Mouse (Mus musculus) midbrain, embryonic 12.5 days (tissue): Measurements from ENCODE around the gene Crip2. TPM values are rescaled to one million over a fixed set of nuclear protein-coding genes. Genes with fewer than 3 reads are reported as not detected.

Source experiments
- ATAC-seq: fragments of 200-750 bp; cut with Nextera tagmentation; 2 replicates; pipeline ENCODE4 v1.8.0; 2017; ENCODE audit warnings: low read depth, moderate TSS enrichment, moderate library complexity; ENCODE audit not compliant: low FRiP score
- H3K27ac ChIP-seq: fragments of 300-500 bp; sonication (generic); replicated peaks from 2 replicates; pipeline ENCODE4 v1.5.1; 2016; ENCODE audit warnings: mild to moderate bottlenecking
- H3K27me3 ChIP-seq: fragments of 300-500 bp; sonication (generic); 2 replicates; pipeline ENCODE4 v1.6.1; 2016; ENCODE audit warnings: mild to moderate bottlenecking
- H3K36me3 ChIP-seq: fragments of 300-500 bp; sonication (generic); 2 replicates; pipeline ENCODE4 v1.6.1; 2016
- H3K4me1 ChIP-seq: fragments of 300-500 bp; sonication (generic); 2 replicates; pipeline ENCODE4 v1.6.1; 2016
- H3K4me2 ChIP-seq: fragments of 300-500 bp; sonication (generic); replicated peaks from 2 replicates; pipeline ENCODE4 v1.6.1; 2016; ENCODE audit warnings: mild to moderate bottlenecking, moderate library complexity
- H3K4me3 ChIP-seq: fragments of 300-500 bp; sonication (generic); 2 replicates; pipeline ENCODE4 v1.5.1; 2016; ENCODE audit warnings: mild to moderate bottlenecking
- H3K9ac ChIP-seq: fragments of 300-500 bp; sonication (generic); replicated peaks from 2 replicates; pipeline ENCODE4 v1.6.1; 2016; ENCODE audit warnings: mild to moderate bottlenecking, moderate library complexity
- H3K9me3 ChIP-seq: fragments of 300-500 bp; sonication (generic); 2 replicates; pipeline ENCODE4 v1.6.1; 2016; ENCODE audit warnings: mild to moderate bottlenecking
- WGBS: fragments of 180-500 bp; shearing (Covaris S2); methylation state at CpG from one replicate; pipeline ENCODE4 v1.1.7; 2016; 5-methylcytosine and 5-hydroxymethylcytosine counted together
- polyA plus RNA-seq: library from polyadenylated mRNA; unstranded; fragments of >200 nt; fragmentation: Nextera tagmentation; extraction: Ambion mirVana; gene quantifications from 2 replicates; pipeline ENCODE4 v1.2.1, GENCODE M21; 2016

Gene Crip2
- polyA plus RNA-seq, 1 experiment from 2014 or later: 257 TPM

DNA sequence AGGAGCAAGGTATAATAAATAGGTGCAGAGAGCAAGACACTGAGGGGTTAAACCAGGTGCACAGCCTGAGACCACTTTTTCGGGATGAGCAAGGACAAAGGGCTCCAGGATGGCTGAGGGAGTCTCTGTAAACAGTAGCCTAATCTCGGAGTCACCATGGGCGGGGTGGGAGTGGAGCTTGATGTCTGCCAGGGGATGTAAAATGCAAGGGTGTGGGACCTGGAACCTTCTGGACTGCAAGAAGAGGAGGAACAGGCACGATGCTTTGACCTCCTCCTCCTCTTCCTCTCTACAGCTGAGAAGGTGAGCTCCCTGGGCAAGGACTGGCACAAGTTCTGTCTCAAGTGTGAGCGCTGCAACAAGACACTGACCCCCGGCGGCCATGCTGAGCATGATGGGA, 3.1 kb downstream of the Crip2 start:
- peak overlapping the region; percentile 65 for H3K4me2 ChIP-seq
- peaks cover 34% of the 10 kb centered on the region for H3K27me3 ChIP-seq
- WGBS: 71% methylated on average over 7 of the region's 7 CpGs
- H3K4me3 ChIP-seq: peak overlapping the region; percentile 72; the same call in 1 of the 2 replicates
- peaks cover 32% of the 10 kb centered on the region for H3K36me3 ChIP-seq
- H3K9me3 ChIP-seq: no peaks in the 10 kb centered on the region
- H3K4me1 ChIP-seq: peaks cover 53% of the 10 kb centered on the region
- peak overlapping the region; percentile 78 for H3K9ac ChIP-seq
- ATAC-seq: no peak
- peak overlapping the region; percentile 52; the same call in 1 of the 2 replicates for H3K27ac ChIP-seq

DNA sequence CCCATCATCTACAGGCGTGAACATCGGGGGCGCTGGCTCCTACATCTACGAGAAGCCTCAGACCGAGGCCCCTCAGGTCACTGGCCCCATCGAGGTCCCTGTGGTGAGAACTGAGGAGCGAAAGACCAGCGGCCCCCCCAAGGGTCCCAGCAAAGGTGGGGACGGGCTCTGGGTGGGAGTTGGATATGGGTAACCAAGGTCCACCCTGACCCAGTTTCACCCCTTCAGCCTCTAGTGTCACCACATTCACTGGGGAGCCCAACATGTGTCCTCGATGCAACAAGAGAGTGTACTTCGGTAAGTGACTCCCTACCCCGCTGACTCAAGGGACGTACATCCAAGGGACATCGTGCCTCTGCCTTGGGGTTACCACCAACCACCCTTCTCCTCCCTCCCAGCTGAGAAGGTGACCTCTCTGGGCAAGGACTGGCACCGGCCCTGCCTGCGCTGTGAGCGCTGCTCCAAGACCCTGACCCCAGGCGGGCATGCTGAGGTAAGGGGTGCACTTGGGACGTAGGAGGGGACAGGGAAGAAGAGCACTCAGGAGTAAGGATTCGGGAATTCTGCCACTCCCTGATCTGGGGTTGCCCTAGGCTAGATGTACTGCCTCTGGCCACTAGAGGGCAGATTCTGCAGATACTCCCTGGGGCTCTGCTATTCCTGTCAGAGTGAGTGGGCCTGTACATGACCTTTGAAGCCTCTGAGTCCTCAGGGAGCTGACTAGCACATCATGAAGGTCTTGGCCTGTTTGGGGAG, 4.1 kb downstream of the Crip2 start:
- Histone ChIP-seq H3K4me3 (no peak overlapping the region), H3K4me1 (peaks cover 51% of the 10 kb centered on the region)

DNA sequence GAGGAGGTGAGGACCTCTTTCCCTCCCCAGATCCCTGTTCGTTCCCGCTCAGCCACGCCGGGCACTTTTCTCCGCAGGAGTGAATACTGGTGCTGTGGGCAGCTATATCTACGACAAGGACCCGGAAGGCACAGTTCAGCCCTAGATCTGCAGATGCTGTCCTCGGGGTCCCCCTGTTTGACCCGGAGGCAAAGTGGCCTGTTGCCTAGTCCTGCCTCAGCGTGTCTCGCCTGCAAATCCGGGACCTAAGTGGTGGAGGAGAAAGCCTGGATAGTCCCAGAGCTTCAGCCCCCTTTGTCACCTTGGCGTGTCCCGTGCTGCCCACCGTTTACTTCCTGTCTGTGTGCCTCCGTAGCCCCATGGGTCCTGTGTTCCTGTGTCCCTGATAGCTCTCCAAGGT, 4.8 kb downstream of the Crip2 start:
- 91% methylated on average over 16 of the region's 16 CpGs for WGBS
- ATAC-seq: no peak
- Histone ChIP-seq H3K4me1 (peaks cover 47% of the 10 kb centered on the region), H3K36me3 (peaks cover 25% of the 10 kb centered on the region), H3K9ac (no peak overlapping the region), H3K9me3 (no peaks in the 10 kb centered on the region), H3K4me2 (no peak overlapping the region), H3K27me3 (peaks cover 50% of the 10 kb centered on the region), H3K27ac (no peak overlapping the region), H3K4me3 (no peak overlapping the region)

More for the DNA sequence above, 4.1 kb downstream of the Crip2 start:
- Histone ChIP-seq H3K27me3 (peaks cover 43% of the 10 kb centered on the region), H3K4me2 (no peak overlapping the region), H3K9ac (no peak overlapping the region), H3K27ac (no peak overlapping the region), H3K9me3 (no peaks in the 10 kb centered on the region), H3K36me3 (peaks cover 25% of the 10 kb centered on the region)
- no peak for ATAC-seq
- 80% methylated on average over 20 of the region's 20 CpGs for WGBS

DNA sequence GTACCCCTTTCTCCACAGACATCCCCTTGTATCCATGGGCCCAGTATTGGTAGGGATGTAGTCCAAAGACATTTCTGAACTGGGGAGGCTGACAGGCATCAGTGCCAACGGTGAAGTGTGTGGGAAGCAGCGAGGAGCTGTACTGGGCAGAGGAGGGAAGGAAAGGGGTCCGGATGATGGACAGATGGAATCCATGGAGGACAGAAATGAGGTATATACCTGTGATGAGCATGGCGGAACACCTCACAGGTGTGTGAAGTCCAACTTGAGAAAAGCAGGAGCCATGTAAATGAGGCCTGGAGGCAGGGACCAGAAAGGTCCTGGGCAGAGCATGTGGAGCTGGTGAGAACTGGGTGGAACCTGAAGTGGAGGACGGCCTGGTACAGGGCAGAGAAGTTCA, 5.6 kb downstream of the Crip2 start:
- H3K27ac ChIP-seq: no peak overlapping the region
- H3K4me2 ChIP-seq: no peak overlapping the region
- peaks cover 56% of the 10 kb centered on the region for H3K27me3 ChIP-seq
- H3K4me3 ChIP-seq: no peak overlapping the region
- no peak overlapping the region for H3K9ac ChIP-seq
- no peak for ATAC-seq
- peaks cover 25% of the 10 kb centered on the region for H3K36me3 ChIP-seq
- no peaks in the 10 kb centered on the region for H3K9me3 ChIP-seq
- 88% methylated on average over 5 of the region's 5 CpGs for WGBS
- peaks cover 47% of the 10 kb centered on the region for H3K4me1 ChIP-seq

DNA sequence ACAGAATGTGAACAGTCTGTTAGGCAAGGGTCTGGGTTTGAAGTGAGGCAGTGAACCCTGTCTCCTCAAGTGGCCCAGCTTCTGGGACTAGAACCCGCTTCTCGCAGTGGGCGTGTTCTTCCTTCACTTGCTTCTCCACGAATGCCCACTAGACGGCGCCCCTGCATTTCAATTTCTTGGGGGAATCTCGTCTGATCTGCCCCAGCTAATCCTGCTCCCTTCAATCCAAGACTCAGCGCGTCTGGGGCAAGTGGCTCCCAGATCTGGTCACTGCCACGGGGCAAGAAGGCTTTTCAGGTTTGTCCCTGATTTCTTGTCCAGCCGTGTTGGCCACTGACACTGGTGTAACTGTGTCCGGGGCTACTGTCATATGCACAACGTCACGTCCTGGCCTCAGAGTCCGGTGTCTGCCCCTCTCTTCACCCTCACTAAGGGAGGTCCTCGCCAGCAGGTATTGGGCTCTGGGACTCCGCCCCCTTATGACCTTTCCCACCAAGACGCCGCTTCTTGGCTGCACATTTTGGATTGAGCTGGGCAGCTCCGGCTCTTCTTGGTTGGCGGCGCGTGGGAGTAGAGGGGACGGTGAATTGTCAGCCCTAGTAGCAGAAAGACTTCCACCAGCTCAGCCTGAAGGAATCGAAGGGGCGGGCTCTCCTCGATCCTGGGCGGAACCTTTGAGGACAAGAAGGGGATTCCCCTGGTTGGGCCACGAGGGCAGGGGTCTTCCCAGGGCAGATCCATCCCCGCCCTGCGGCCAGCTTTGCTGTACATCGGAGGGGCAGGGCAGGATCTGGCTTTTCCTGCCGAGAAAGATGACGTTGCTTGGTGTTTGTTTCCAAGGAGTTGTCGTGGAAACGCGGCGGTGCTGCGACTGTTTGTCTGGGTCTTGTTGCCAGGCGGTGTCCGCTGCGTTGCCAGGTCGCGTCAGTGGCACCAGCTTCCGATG, 6.3 kb downstream of the Crip2 start, which contains the start of gene Crip1:
Gene Crip1 (plus strand): TSS at position 205 of the 946 bp plus-strand sequence.
- Histone ChIP-seq H3K36me3 (peaks cover 25% of the 10 kb centered on the region), H3K27ac (no peak within 1 kb of the TSS), H3K4me3 (no peak within 1 kb of the TSS), H3K9me3 (no peaks in the 10 kb centered on the region), H3K9ac (no peak within 1 kb of the TSS), H3K4me1 (peaks cover 43% of the 10 kb centered on the region), H3K4me2 (peak within 1 kb of the TSS; percentile 29), H3K27me3 (peaks cover 61% of the 10 kb centered on the region)
- WGBS: 8% methylated on average over 45 of the region's 45 CpGs
- peak; percentile 24; the same call in 1 of the 2 replicates for ATAC-seq

DNA sequence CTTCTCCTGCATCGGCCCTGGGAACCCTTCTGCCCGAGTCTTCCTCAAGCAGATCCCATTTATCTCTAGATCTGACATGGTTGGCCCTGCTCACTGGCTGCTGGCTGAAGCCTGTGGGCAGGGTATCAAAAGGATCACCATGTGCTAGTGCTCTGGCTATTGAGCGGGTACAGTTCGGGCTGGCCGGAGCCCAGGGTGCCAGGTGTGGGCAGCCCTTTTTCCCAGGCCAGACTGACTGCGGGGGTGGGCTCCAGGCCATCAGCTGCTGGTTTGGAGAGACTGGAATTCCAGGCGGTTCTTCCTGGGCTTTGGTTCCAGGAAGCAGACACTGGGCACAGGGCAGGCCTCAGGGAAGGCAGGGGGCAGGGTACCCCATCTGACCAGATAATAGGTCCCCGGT, 7.4 kb downstream of the Crip2 start:
- Histone ChIP-seq H3K27ac (no peak overlapping the region), H3K9me3 (no peaks in the 10 kb centered on the region), H3K36me3 (peaks cover 25% of the 10 kb centered on the region), H3K4me2 (no peak overlapping the region), H3K27me3 (peaks cover 66% of the 10 kb centered on the region), H3K4me3 (no peak overlapping the region), H3K4me1 (peaks cover 43% of the 10 kb centered on the region), H3K9ac (no peak overlapping the region)
- ATAC-seq: no peak
- WGBS: 89% methylated on average over 8 of the region's 8 CpGs

DNA sequence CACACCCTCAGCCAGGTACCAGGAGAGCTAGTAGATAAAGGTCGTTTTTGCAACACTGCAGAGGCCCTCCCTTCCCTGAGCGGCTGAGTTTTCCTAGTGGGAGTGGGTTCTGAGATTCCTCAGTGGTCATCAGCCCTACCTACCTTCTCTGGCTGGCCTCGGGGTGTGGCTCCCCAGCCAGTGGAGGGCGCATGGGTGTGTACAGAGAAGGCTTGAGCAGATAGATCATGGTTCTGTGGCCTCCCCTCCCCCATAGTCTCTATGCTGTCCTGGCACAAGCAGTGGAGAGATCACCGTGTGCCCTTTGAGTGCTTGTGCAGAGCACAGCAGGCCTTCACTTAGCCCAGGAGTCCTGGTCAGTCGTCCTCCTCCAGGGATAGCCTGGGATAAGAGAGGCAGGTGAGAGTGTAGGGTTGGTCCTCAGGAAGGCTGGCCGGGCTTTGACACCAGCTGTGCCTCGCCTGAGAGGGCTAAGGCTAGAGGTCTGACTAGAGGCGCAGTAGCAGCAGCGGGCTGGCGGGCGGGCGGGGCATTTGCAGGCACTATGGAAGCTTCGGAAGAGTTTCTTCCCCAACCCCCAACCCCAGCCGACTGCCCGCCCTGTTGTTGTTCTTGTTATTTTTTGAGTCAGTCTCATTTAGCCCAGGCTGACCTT, 8.5 kb downstream of the Crip2 start:
- no peak overlapping the region for H3K27ac ChIP-seq
- peaks cover 33% of the 10 kb centered on the region for H3K4me1 ChIP-seq
- ATAC-seq: no peak
- H3K9ac ChIP-seq: no peak overlapping the region
- no peaks in the 10 kb centered on the region for H3K9me3 ChIP-seq
- WGBS: 35% methylated on average over 16 of the region's 16 CpGs
- H3K4me3 ChIP-seq: no peak overlapping the region
- peaks cover 76% of the 10 kb centered on the region for H3K27me3 ChIP-seq
- no peak overlapping the region for H3K4me2 ChIP-seq
- peaks cover 23% of the 10 kb centered on the region for H3K36me3 ChIP-seq

DNA sequence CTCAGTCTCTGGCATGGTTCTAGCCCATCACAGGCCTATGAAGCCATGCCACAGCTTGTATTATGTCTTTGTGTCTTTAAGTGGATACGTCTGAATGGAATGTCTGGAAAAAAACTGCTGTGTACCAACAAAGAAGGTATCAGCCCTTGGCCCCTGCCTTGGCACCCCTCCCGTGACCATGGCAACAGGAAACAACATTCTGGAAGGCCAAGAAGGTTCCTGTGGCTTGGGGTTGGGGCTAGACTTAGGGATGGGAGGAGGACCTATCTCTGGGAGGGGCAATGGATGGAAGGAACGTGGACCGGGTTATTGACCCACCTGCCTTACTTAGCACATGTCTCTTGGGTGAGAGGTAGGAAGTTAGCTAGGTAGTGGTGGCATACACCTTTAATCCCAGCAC, 9.3 kb downstream of the Crip2 start:
- H3K4me3 ChIP-seq: no peak overlapping the region
- no peak for ATAC-seq
- H3K4me1 ChIP-seq: peaks cover 33% of the 10 kb centered on the region
- peaks cover 85% of the 10 kb centered on the region for H3K27me3 ChIP-seq
- no peaks in the 10 kb centered on the region for H3K9me3 ChIP-seq
- no peak overlapping the region for H3K27ac ChIP-seq
- H3K36me3 ChIP-seq: peaks cover 15% of the 10 kb centered on the region
- H3K4me2 ChIP-seq: no peak overlapping the region
- 63% methylated on average over 4 of the region's 4 CpGs for WGBS
- no peak overlapping the region for H3K9ac ChIP-seq

DNA sequence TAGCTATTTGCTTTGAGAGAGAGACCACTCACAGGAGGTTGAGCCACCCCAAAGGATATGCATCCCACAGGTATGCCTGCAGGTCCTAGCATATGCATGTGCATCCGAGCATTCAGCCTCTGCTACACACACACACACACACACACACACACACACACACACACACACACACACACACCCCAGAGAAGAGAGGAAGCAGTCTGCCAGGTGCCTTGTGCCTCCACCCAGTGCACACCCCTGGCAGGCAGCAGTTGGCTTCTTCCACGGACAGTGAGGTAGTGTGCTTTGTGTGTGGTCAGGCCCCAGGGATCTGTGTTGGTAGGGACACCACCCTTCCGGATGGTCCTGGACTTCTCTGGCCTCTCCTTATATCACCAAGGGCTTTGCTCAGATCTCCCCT, 9.9 kb downstream of the Crip2 start:
- H3K9me3 ChIP-seq: no peaks in the 10 kb centered on the region
- H3K4me2 ChIP-seq: no peak overlapping the region
- no peak overlapping the region for H3K27ac ChIP-seq
- peaks cover 34% of the 10 kb centered on the region for H3K4me1 ChIP-seq
- no peak overlapping the region for H3K4me3 ChIP-seq
- peaks cover 89% of the 10 kb centered on the region for H3K27me3 ChIP-seq
- H3K9ac ChIP-seq: no peak overlapping the region
- WGBS: 97% methylated on average over 3 of the region's 3 CpGs
- H3K36me3 ChIP-seq: peaks cover 9% of the 10 kb centered on the region
- no peak for ATAC-seq

DNA sequence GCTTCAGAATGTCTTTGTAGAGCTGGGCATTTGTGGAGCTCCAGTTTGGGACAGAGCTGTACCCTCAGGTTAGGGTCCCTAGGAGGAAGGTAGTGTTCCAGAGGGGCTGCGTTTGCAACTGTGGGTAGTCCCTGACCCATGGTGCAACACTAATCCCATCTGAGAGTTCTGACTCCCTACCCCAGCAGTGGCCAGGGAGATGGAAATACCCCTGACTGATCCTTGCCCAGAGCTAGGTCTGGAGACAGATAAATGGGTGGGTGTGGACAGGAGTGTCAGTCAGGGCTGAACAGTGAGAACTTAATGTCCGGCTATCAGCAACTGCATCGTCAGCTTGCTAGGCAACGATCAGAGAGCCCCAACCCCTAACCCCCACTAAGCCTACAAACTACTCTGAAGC, 10.6 kb downstream of the Crip2 start:
- Histone ChIP-seq H3K4me1 (peaks cover 40% of the 10 kb centered on the region), H3K27me3 (peaks cover 85% of the 10 kb centered on the region), H3K27ac (no peak overlapping the region), H3K36me3 (peaks cover 2% of the 10 kb centered on the region; the same call in 1 of the 2 replicates), H3K9me3 (no peaks in the 10 kb centered on the region), H3K9ac (no peak overlapping the region), H3K4me3 (no peak overlapping the region), H3K4me2 (no peak overlapping the region)
- 88% methylated on average over 4 of the region's 4 CpGs for WGBS
- no peak for ATAC-seq

DNA sequence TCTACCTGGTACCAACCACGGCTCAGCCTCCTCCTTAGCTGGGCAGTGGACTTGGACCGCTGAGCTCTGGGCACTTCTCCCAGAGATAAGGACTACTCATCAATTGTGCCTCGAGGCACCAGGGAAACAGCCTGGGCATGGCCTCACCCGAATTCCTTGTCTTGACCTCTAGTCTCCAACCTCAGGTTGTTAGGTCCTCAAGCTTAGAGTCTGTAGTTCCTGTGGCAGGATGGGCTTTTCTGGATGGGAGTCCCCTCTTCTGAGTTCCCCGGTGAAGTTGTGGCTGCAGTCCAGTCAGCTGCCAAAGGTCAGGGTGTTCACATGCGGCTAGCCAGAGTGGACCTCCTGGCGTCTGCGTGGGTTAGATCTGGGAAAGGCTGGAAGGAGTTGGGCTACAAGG, 11.0 kb downstream of the Crip2 start:
- H3K9me3 ChIP-seq: no peaks in the 10 kb centered on the region
- H3K27ac ChIP-seq: no peak overlapping the region
- peaks cover 41% of the 10 kb centered on the region for H3K4me1 ChIP-seq
- H3K4me2 ChIP-seq: no peak overlapping the region
- peaks cover 82% of the 10 kb centered on the region for H3K27me3 ChIP-seq
- WGBS: 75% methylated on average over 8 of the region's 8 CpGs
- H3K9ac ChIP-seq: no peak overlapping the region
- H3K4me3 ChIP-seq: no peak overlapping the region
- H3K36me3 ChIP-seq: no peaks in the 10 kb centered on the region
- no peak for ATAC-seq
